Mouse (Mus musculus) ES-E14 (cell line): ENCODE results near the gene Ankrd13a.

Experiments
- CHD2 ChIP-seq: IDR thresholded peaks from 2 replicates; pipeline ENCODE4 v1.6.1; 2014; ENCODE audit warnings: mild to moderate bottlenecking, low read depth, low read length, inconsistent platforms
- HCFC1 ChIP-seq: IDR thresholded peaks from 2 replicates; pipeline ENCODE4 v1.6.1; 2012; ENCODE audit warnings: low read length, inconsistent platforms, borderline replicate concordance; ENCODE audit not compliant: insufficient read depth
- ZNF384 ChIP-seq: IDR thresholded peaks from 2 replicates; pipeline ENCODE4 v1.6.1; 2012; ENCODE audit warnings: low read depth, low read length, inconsistent platforms

DNA sequence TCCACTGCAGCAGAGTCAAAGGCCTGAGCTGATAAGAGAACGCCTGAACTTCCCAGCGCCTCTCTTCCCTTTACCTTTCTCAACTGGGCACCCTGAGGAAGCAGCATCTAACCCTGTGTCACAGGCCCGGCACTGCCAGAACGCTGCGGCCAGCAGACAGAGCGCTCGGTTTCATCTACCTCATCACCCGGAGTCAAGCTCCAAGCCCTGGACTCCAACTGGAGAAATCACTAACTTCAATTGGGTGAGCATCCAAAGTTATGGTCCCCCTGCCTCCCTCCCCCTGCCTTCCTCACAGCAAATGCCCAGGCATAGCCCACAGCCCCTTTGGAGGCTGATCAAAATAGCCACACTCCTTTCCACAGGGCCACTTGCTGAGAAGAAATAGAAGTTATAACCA is 7.8 kb upstream of the Ankrd13a start:
- TF ChIP-seq ZNF384 (no peak), HCFC1 (no peak), CHD2 (no peak)
